Mouse (Mus musculus) midbrain, embryonic 10.5 days (tissue): ENCODE results near the gene Gm5622. TPM values are rescaled to one million over a fixed set of nuclear protein-coding genes. Genes with fewer than 3 reads are reported as not detected.
"Not testable (repeated sequence)": the region's sequence is repeated elsewhere in the genome, so short reads cannot be mapped to it uniquely, and the experiment has no call there.

ENCODE experiments used
- DNase-seq: peaks from one replicate; pipeline ENCODE4 v3.0.0-alpha.2; 2017; ENCODE audit warnings: low spot score
- H3K27ac ChIP-seq: fragments of 300-500 bp; sonication (generic); replicated peaks from 2 replicates; pipeline ENCODE4 v1.5.1; 2016; ENCODE audit warnings: mild to moderate bottlenecking
- H3K27me3 ChIP-seq: fragments of 300-500 bp; sonication (generic); 2 replicates; pipeline ENCODE4 v1.6.1; 2016; ENCODE audit warnings: low read depth, mild to moderate bottlenecking; ENCODE audit not compliant: poor library complexity, severe bottlenecking
- H3K36me3 ChIP-seq: fragments of 300-500 bp; sonication (generic); 2 replicates; pipeline ENCODE4 v1.6.1; 2016; ENCODE audit warnings: mild to moderate bottlenecking, moderate library complexity
- H3K4me1 ChIP-seq: fragments of 300-500 bp; sonication (generic); 2 replicates; pipeline ENCODE4 v1.6.1; 2016
- H3K4me3 ChIP-seq: fragments of 300-500 bp; sonication (generic); 2 replicates; pipeline ENCODE4 v1.5.1; 2016; ENCODE audit warnings: mild to moderate bottlenecking, moderate library complexity
- H3K9me3 ChIP-seq: fragments of 300-500 bp; sonication (generic); replicated peaks from 2 replicates; pipeline ENCODE4 v1.6.1; 2016; ENCODE audit warnings: mild to moderate bottlenecking
- WGBS: fragments of 180-500 bp; shearing (Covaris S2); methylation state at CpG from one replicate; pipeline ENCODE4 v1.1.7; 2016; 5-methylcytosine and 5-hydroxymethylcytosine counted together
- polyA plus RNA-seq: library from polyadenylated mRNA; unstranded; fragments of >200 nt; fragmentation: Nextera tagmentation; extraction: Ambion mirVana; gene quantifications from 2 replicates; pipeline ENCODE4 v1.2.1, GENCODE M21; 2016

Gm5622 gene
- not detected in 2 replicates for polyA plus RNA-seq

DNA sequence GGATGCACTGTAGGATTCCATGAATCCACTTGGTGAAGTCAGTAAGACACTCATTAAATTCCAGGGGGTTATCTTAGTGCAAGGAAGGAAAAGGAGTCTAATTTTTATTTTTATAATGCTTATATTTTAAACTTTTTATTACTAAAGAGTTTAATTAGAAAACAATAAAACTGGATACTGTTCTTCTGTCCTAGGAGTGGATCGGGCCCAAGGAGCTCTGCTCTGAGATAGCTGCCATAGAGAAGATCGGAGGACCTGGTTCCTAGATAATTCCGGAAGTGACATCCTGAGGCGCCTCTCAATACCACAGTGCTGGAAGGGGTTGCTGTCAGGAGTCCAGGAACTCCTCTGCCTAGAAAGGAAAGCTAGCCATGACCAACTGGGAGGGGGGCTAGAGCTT is at the start of gene Gm5622:
TSS of gene Gm5622 (plus strand) at position 301 of the 400 bp plus-strand sequence.
- WGBS: 93% methylated on average over 4 of the region's 4 CpGs
- no peak within 1 kb of the TSS for H3K27ac ChIP-seq

DNA sequence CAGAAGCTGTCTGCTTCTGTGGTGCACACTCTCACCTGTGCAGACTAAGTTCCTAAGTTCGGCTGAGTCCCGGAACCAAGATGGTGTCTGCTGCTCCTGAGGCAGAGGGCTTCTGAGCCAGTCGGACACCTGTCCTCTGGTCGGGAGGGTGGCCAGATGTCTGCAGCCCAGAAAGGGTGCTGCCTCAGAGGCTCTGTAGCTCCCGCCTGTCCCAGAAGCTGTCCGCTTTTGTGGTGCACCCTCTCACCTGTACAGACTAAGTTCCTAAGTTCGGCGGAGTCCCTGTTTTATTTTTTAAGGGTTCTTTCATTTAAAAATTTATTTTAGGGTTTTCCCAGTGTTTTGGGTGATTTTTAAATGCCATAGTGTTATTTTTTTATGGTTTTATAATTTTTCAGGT is 45.2 kb upstream of the Gm5622 start:
- no peak for DNase-seq
- no peak overlapping the region for H3K4me3 ChIP-seq
- WGBS: 89% methylated on average over 8 of the region's 8 CpGs
- no peaks in the 10 kb centered on the region for H3K36me3 ChIP-seq
- no peaks in the 10 kb centered on the region for H3K9me3 ChIP-seq
- no peak overlapping the region for H3K27ac ChIP-seq
- H3K4me1 ChIP-seq: no peaks in the 10 kb centered on the region
- no peaks in the 10 kb centered on the region for H3K27me3 ChIP-seq

More for the DNA sequence above, at the start of gene Gm5622:
- no peaks in the 10 kb centered on the region for H3K27me3 ChIP-seq
- H3K36me3 ChIP-seq: no peaks in the 10 kb centered on the region
- no peak within 1 kb of the TSS for H3K4me3 ChIP-seq
- no peaks in the 10 kb centered on the region for H3K4me1 ChIP-seq
- no peaks in the 10 kb centered on the region for H3K9me3 ChIP-seq
- no peak for DNase-seq

DNA sequence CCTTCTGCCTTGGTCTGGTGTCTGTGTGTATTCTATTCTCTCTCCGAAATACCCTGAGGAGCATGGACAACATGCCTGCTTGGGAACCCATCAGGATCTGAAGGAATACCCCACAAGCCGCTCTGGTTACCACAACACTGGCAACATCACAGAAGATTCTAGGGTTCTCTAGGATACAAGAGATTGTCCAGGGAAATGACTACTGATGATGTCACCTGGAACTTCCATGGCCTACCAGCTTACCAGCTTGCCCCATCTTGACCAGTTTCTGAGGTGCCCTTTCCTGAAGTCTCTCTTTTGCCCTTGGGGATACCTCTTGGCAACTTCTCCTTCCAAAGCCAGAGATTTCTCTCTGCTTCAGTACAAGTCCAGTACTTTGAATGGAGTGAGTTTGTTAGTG is 21.4 kb downstream of the Gm5622 start, which contains the start of gene Gm17175:
TSS of gene Gm17175 (minus strand) at position 101 of the 400 bp plus-strand sequence.
- H3K27ac ChIP-seq, H3K9me3 ChIP-seq, DNase-seq, H3K27me3 ChIP-seq, H3K4me1 ChIP-seq, H3K4me3 ChIP-seq, H3K36me3 ChIP-seq: not testable (repeated sequence)
- 81% methylated on average over 2 of the region's 2 CpGs for whole genome bisulfite sequencing

DNA sequence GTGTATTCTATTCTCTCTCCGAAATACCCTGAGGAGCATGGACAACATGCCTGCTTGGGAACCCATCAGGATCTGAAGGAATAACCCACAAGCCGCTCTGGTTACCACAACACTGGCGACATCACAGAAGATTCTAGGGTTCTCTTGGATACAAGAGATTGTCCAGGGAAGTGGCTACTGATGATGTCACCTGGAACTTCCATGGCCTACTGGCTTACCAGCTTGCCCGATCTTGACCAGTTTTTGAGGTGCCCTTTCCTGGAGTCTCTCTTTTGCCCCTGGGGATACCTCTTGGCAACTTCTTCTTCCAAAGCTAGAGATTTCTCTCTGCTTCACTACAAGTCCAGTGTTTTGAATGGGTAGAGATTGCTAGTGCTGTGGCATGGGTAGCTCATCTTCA is 39.4 kb downstream of the Gm5622 start, which contains the start of gene Gm17174:
TSS of gene Gm17174 (minus strand) at position 101 of the 400 bp plus-strand sequence.
- DNase-seq, H3K27ac ChIP-seq, H3K36me3 ChIP-seq, H3K27me3 ChIP-seq, H3K4me1 ChIP-seq, H3K9me3 ChIP-seq, H3K4me3 ChIP-seq: not testable (repeated sequence)
- WGBS: 93% methylated on average over 4 of the region's 4 CpGs

DNA sequence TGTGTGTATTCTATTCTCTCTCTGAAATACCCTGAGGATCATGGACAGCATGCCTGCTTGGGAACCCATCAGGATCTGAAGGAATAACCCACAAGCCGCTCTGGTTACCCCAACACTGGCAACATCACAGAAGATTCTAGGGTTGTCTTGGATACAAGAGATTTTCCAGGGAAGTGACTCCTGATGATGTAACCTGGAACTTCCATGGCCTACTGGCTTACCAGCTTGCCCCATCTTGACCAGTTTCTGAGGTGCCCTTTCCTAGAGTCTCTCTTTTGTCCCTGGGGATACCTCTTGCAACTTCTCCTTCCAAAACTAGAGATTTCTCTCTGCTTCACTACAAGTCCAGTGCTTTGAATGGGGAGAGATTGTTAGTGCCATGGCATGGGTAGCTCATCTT is 58.6 kb downstream of the Gm5622 start, which contains the start of gene Gm17078:
TSS of gene Gm17078 (minus strand) at position 101 of the 400 bp plus-strand sequence.
- no peaks in the 10 kb centered on the region for H3K36me3 ChIP-seq
- H3K9me3 ChIP-seq: no peaks in the 10 kb centered on the region
- DNase-seq: no peak
- no peaks in the 10 kb centered on the region for H3K4me1 ChIP-seq
- no peaks in the 10 kb centered on the region for H3K27me3 ChIP-seq
- H3K27ac ChIP-seq: no peak within 1 kb of the TSS
- WGBS: 85% methylated on average over 1 of the region's 1 CpGs
- H3K4me3 ChIP-seq: no peak within 1 kb of the TSS

DNA sequence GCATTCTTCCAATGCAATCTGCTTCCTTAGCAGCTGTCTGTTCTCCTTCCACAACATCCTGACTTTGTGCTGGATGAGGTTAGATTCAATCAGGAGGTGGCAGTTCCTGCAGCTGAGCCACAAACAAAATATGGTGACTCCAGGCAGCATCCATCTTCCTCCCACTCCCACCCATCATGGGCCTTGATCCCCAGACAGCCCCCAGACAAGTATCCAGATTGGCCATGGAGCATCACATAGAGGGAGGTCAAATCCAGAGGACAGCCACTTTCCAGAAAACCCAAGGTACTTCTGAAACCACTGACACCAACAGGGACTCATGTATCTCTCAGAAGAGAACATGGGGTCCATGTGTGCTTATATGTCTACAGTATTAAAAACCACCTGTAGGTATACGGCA is 79.8 kb downstream of the Gm5622 start:
- DNase-seq: not testable (repeated sequence)

DNA sequence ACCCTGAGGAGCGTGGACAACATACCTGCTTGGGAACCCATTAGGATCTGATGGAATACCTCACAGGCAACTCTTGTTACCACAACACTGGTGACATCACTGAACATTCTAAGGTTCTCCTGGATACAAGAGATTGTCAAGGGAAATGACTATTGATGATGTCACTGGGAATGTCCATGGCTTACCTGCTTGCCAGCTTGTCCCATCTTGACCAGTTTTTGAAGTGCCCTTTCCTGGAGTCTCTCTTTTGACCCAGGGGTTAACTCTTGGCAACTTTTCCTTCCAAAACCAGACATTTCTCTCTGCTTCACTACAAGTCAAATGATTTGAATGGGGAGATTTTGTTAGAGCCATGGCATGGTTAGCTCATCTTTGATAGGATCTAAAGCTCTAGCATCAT is 83.0 kb downstream of the Gm5622 start, which contains the start of gene Gm4181:
TSS of gene Gm4181 (minus strand) at position 101 of the 400 bp plus-strand sequence.
- not testable (repeated sequence) for H3K4me1 ChIP-seq, H3K27ac ChIP-seq, H3K9me3 ChIP-seq, H3K36me3 ChIP-seq, H3K4me3 ChIP-seq, H3K27me3 ChIP-seq, DNase-seq
- WGBS: 79% methylated on average over 1 of the region's 1 CpGs

More for the DNA sequence above, 79.8 kb downstream of the Gm5622 start:
- not testable (repeated sequence) for H3K36me3 ChIP-seq, H3K4me1 ChIP-seq, H3K9me3 ChIP-seq, H3K4me3 ChIP-seq, H3K27me3 ChIP-seq, H3K27ac ChIP-seq
- 83% methylated on average over 1 of the region's 1 CpGs for WGBS

DNA sequence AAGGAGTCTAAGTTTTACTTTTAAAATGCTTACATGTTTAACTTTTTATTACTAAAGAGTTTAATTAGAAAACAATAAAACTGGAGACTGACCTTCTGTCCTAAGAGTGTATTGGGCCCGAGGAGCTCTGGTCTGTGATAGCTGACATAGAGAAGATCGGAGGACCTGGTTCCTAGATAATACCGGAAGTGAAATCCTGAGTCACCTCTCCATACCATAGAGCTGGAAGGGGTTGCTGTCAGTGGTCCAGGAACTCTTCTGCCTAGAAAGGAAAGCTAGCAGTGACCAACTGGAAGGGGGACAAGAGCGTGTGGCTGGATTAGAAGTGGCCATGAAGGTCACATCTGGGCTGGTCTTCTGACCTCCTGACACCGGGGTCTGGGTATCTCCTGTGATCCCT is 124.7 kb downstream of the Gm5622 start:
- 87% methylated on average over 5 of the region's 5 CpGs for WGBS
- Histone ChIP-seq H3K4me3 (no peak overlapping the region), H3K36me3 (no peaks in the 10 kb centered on the region)

DNA sequence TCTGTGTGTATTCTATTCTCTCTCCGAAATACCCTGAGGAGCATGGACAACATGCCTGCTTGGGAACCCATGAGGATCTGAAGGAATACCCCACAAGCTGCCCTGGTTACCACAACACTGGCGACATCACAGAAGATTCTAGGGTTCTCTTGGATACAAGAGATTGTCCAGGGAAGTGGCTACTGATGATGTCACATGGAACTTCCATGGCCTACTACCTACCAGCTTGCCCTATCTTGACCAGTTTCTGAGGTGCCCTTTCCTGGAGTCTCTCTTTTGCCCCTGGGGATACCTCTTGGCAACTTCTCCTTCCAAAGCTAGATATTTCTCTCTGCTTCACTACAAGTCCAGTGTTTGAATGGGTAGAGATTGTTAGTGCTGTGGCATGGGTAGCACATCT is 142.8 kb downstream of the Gm5622 start, which contains the start of gene Gm17079:
TSS of gene Gm17079 (minus strand) at position 101 of the 400 bp plus-strand sequence.
- not testable (repeated sequence) for H3K4me3 ChIP-seq, H3K27me3 ChIP-seq, DNase-seq, H3K27ac ChIP-seq, H3K36me3 ChIP-seq, H3K4me1 ChIP-seq, H3K9me3 ChIP-seq
- WGBS: 95% methylated on average over 1 of the region's 2 CpGs

More for the DNA sequence above, 124.7 kb downstream of the Gm5622 start:
- Histone ChIP-seq H3K27ac (no peak overlapping the region), H3K27me3 (no peaks in the 10 kb centered on the region), H3K9me3 (no peaks in the 10 kb centered on the region), H3K4me1 (no peaks in the 10 kb centered on the region)
- DNase-seq: no peak

Other genes starting within 250 kb of the Gm5622 start
- gene Gm7247, start 191.0 kb upstream of the Gm5622 start, polyA plus RNA-seq: not detected in 2 replicates
- not detected in 2 replicates for gene Vmn2r88, start 142.0 kb upstream of the Gm5622 start, polyA plus RNA-seq
- gene Vmn2r89, start 100.9 kb upstream of the Gm5622 start, polyA plus RNA-seq: not detected in 2 replicates
- not detected in 2 replicates for gene Gm17175, start 21.3 kb downstream of the Gm5622 start, polyA plus RNA-seq
- not detected in 2 replicates for gene Gm17174, start 39.3 kb downstream of the Gm5622 start, polyA plus RNA-seq
- gene Gm17078, start 58.5 kb downstream of the Gm5622 start, polyA plus RNA-seq: not detected in 2 replicates
- gene Gm4181, start 82.9 kb downstream of the Gm5622 start, polyA plus RNA-seq: not detected in 2 replicates
- gene Gm17079, start 142.7 kb downstream of the Gm5622 start, polyA plus RNA-seq: not detected in 2 replicates
- gene Gm5800, start 164.4 kb downstream of the Gm5622 start, polyA plus RNA-seq: not detected in 2 replicates
- gene Ang4, start 220.8 kb downstream of the Gm5622 start, polyA plus RNA-seq: not detected in 2 replicates
- not detected in 2 replicates for gene AY358078, start 247.3 kb downstream of the Gm5622 start, polyA plus RNA-seq